In the genomic region with DNA sequence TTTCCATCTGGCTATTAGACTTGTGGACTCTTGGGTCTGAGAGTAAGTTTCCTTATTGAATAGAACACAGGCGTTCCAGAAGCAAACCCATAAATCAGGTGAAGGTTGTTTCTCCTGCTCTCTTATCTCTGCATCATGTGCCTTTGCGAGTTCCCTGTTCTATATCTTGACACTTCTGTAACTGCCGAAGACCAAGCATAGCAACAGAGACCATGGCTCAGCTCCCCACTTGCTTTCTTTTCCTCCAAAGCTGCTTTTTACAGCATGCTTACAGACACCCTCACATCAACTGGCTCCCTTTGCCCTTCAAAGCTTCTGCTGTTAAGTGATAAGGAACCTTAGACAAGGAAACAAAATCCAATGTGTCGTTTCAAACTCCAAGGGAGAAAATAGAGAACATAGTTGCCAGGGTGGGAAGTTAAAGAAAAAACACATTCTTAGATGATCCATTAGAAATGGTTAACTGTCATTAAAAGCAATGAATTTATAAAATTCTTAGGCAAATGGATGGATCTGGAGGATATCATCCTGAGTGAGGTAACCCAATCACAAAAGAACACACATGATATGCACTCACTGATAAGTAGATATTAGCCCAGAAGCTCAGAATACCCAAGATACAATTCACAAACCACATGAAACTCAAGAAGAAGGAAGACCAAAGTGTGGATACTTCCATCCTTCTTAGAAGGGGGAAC, we compare ENCODE assay signal across 6 mouse cellular contexts.
DNase-seq lines count a peak whose midpoint lies in the region; ATAC-seq lines count a peak whose summit lies in the region.
"Not testable (repeated sequence)": the region's sequence is repeated elsewhere in the genome, so short reads cannot be mapped to it uniquely, and the experiment has no call there.

No protein-coding gene starts in this region.

- 27% methylated on average over 4 of the region's 4 CpGs for WGBS in intestine, embryonic 15.5 days
- 26% methylated on average over 4 of the region's 4 CpGs for WGBS in liver, embryonic 11.5 days
- 10% methylated on average over 4 of the region's 4 CpGs for WGBS in liver, embryonic 15.5 days (ENCODE audit: insufficient replicate concordance)

- H3K27ac ChIP-seq in intestine, embryonic 15.5 days = peak overlapping the region; percentile 64
- H3K27ac ChIP-seq in liver, embryonic 11.5 days (ENCODE audit: low read depth, low read length) = not testable (repeated sequence)
- peak overlapping the region; percentile 68 for H3K27ac ChIP-seq in liver, embryonic 15.5 days (replicated peaks)

- peak; percentile 69 for ATAC-seq in common myeloid progenitor, adult 5-6 weeks (replicated peaks; ENCODE audit: low read depth, poor library complexity, severe bottlenecking)
- peak; percentile 66 for ATAC-seq in intestine, embryonic 15.5 days
- ATAC-seq in liver, embryonic 11.5 days (replicated peaks; ENCODE audit: low FRiP score) = peak; percentile 88
- ATAC-seq in liver, embryonic 15.5 days (ENCODE audit: insufficient read depth) = peak; percentile 83
- ATAC-seq in megakaryocyte-erythroid progenitor cell, adult 5-6 weeks (replicated peaks; ENCODE audit: low FRiP score, low TSS enrichment, poor library complexity, severe bottlenecking) = peak; percentile 92

- H3K4me1 ChIP-seq in intestine, embryonic 15.5 days (replicated peaks) = not testable (repeated sequence)
- H3K4me1 ChIP-seq in liver, embryonic 11.5 days (replicated peaks; ENCODE audit: control insufficient read depth, insufficient read depth, low read length) = peaks cover 11% of the 10 kb centered on the region; the same call in 1 of the 2 replicates
- peaks cover 26% of the 10 kb centered on the region for H3K4me1 ChIP-seq in liver, embryonic 15.5 days (replicated peaks)

- H3K9ac ChIP-seq in intestine, embryonic 15.5 days; liver, embryonic 11.5 days (ENCODE audit: low read depth, low read length); liver, embryonic 15.5 days: not testable (repeated sequence)

- not testable (repeated sequence) for H3K4me3 ChIP-seq in intestine, embryonic 15.5 days (replicated peaks); liver, embryonic 11.5 days (ENCODE audit: low read depth, low read length); liver, embryonic 15.5 days (replicated peaks)

- H3K27me3 ChIP-seq in intestine, embryonic 15.5 days (replicated peaks); liver, embryonic 11.5 days (replicated peaks; ENCODE audit: control insufficient read depth, insufficient read depth, low read length); liver, embryonic 15.5 days: not testable (repeated sequence)

- not testable (repeated sequence) for H3K36me3 ChIP-seq in intestine, embryonic 15.5 days; liver, embryonic 11.5 days (ENCODE audit: control insufficient read depth, insufficient read depth, low read length); liver, embryonic 15.5 days (replicated peaks)

- peak; percentile 5 for DNase-seq in adrenal gland, adult 2 months
- DNase-seq in liver, embryonic 11.5 days (ENCODE audit: low spot score) = not testable (repeated sequence)

- not testable (repeated sequence) for H3K4me2 ChIP-seq in intestine, embryonic 15.5 days (replicated peaks)
- H3K4me2 ChIP-seq in liver, embryonic 11.5 days = peak overlapping the region; percentile 42; the same call in 1 of the 2 replicates
- H3K4me2 ChIP-seq in liver, embryonic 15.5 days = peak overlapping the region; percentile 51

- H3K9me3 ChIP-seq in intestine, embryonic 15.5 days; liver, embryonic 11.5 days (ENCODE audit: control insufficient read depth, low read length); liver, embryonic 15.5 days (replicated peaks): not testable (repeated sequence)
